Mouse (Mus musculus) midbrain, embryonic 12.5 days (tissue): ENCODE measurements around the gene Ppp2r5c. TPM values are rescaled to one million over a fixed set of nuclear protein-coding genes. Genes with fewer than 3 reads are reported as not detected.

Source experiments
- ATAC-seq: fragments of 200-750 bp; cut with Nextera tagmentation; 2 replicates; pipeline ENCODE4 v1.8.0; 2017; ENCODE audit warnings: low read depth, moderate TSS enrichment, moderate library complexity; ENCODE audit not compliant: low FRiP score
- H3K27ac ChIP-seq: fragments of 300-500 bp; sonication (generic); replicated peaks from 2 replicates; pipeline ENCODE4 v1.5.1; 2016; ENCODE audit warnings: mild to moderate bottlenecking
- H3K27me3 ChIP-seq: fragments of 300-500 bp; sonication (generic); 2 replicates; pipeline ENCODE4 v1.6.1; 2016; ENCODE audit warnings: mild to moderate bottlenecking
- H3K36me3 ChIP-seq: fragments of 300-500 bp; sonication (generic); 2 replicates; pipeline ENCODE4 v1.6.1; 2016
- H3K4me1 ChIP-seq: fragments of 300-500 bp; sonication (generic); 2 replicates; pipeline ENCODE4 v1.6.1; 2016
- H3K4me2 ChIP-seq: fragments of 300-500 bp; sonication (generic); replicated peaks from 2 replicates; pipeline ENCODE4 v1.6.1; 2016; ENCODE audit warnings: mild to moderate bottlenecking, moderate library complexity
- H3K4me3 ChIP-seq: fragments of 300-500 bp; sonication (generic); 2 replicates; pipeline ENCODE4 v1.5.1; 2016; ENCODE audit warnings: mild to moderate bottlenecking
- H3K9ac ChIP-seq: fragments of 300-500 bp; sonication (generic); replicated peaks from 2 replicates; pipeline ENCODE4 v1.6.1; 2016; ENCODE audit warnings: mild to moderate bottlenecking, moderate library complexity
- H3K9me3 ChIP-seq: fragments of 300-500 bp; sonication (generic); 2 replicates; pipeline ENCODE4 v1.6.1; 2016; ENCODE audit warnings: mild to moderate bottlenecking
- WGBS: fragments of 180-500 bp; shearing (Covaris S2); methylation state at CpG from one replicate; pipeline ENCODE4 v1.1.7; 2016; 5-methylcytosine and 5-hydroxymethylcytosine counted together
- polyA plus RNA-seq: library from polyadenylated mRNA; unstranded; fragments of >200 nt; fragmentation: Nextera tagmentation; extraction: Ambion mirVana; gene quantifications from 2 replicates; pipeline ENCODE4 v1.2.1, GENCODE M21; 2016

Gene Ppp2r5c
- polyA plus RNA-seq, 1 experiment from 2014 or later, result 161 TPM

DNA sequence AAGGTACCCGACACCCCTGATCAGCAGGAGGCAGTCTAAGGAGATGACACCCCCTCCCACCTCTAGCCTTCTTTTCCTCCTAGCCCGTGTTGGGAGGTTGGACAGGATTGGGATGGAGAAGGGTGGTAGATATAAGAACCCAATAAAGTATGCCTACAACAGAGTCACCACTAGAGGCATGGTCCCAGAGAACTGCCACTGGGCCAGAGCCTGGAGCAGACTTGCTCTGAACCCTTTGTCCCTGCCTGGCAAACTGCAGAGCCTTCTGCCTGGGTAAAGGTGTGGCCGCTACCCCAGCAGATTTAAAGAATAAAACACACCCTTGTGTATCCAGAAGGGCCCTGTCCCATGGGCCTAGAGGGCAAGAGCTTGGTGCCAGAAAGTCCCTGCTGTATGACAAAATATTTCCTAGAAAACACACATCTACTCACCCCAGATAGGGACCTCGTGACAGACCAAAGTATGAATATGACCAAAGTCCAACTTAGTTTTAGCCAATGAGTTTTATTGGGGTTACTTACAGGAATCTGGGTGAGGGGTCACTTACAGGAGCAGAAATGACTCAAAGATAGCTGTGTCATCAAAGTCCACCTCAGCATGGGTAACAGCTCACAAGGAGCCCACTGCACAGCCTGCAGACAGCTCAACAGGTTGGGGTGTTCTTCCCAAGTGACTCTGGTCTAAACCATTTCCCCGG is 22.8 kb upstream of the Ppp2r5c start:
- Histone ChIP-seq H3K27me3 (no peaks in the 10 kb centered on the region), H3K4me1 (no peaks in the 10 kb centered on the region), H3K4me2 (no peak overlapping the region), H3K27ac (no peak overlapping the region), H3K36me3 (no peaks in the 10 kb centered on the region), H3K9ac (no peak overlapping the region), H3K4me3 (no peak overlapping the region), H3K9me3 (no peaks in the 10 kb centered on the region)
- 82% methylated on average over 5 of the region's 5 CpGs for WGBS
- no peak for ATAC-seq

DNA sequence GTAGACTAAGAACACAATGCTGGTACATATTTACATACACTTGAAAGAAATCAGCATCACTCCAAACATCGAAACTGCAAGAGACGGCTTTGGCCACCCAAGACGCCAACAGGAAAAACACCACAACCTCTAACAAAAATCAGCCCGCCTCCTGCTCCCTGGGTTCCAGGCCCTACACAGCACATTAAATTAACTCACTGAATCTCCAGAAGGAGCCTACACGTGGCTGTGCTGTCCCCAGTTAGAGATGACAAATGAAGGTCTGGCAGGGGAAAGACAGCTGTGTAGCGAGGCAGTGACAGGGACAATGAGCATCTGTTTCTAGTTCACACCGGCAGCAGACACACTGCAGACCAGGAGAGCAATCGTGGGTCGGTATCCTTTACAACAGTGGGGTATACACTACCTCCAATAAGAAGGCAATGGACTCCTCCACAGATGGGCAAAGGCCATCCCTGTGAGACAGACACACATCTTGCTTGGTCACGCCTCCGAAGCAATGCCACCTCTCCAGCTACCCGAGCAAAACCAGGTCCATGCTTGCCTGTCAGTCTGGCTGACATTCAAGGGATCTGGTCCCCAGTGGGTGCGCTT is 20.4 kb upstream of the Ppp2r5c start:
- no peaks in the 10 kb centered on the region for H3K36me3 ChIP-seq

DNA sequence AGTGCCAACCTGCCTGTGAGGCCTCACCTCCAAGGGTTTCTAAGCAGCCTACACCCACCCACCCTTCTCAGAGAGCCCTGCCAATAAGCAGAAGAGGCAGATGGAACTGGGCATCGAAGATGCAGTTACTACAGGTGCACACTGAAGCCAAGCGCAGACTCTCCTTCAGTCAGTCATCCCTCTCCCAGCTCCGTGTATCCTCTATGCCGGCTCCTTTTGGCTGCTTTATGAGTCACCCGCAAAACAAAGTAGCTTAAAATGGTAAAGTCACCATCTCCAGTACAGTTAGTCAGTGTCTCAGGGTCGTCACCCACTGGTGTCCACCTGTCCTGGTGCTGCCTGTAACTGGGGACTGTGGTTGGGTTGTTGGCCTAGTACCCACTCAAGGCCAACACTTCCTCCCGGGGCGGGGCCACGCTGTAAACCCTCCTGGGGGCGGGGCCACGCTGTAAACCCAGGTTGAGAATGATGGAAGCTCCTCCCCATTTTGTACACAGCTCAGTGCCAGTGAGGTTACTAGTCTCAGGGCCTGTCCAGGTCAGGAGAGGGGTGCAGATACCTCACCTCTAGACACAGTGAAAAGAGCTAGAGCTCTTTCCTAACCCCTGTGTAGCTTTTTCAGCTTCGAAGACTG is 17.5 kb upstream of the Ppp2r5c start:
- Histone ChIP-seq H3K27me3 (peaks cover 6% of the 10 kb centered on the region; the same call in 1 of the 2 replicates), H3K9me3 (no peaks in the 10 kb centered on the region), H3K36me3 (no peaks in the 10 kb centered on the region), H3K4me2 (no peak overlapping the region), H3K4me1 (peaks cover 9% of the 10 kb centered on the region), H3K4me3 (no peak overlapping the region), H3K9ac (no peak overlapping the region), H3K27ac (peak overlapping the region; percentile 27)
- no peak for ATAC-seq
- 68% methylated on average over 12 of the region's 12 CpGs for WGBS

More for the DNA sequence above, 20.4 kb upstream of the Ppp2r5c start:
- no peak overlapping the region for H3K4me3 ChIP-seq
- no peak for ATAC-seq
- H3K4me2 ChIP-seq, result no peak overlapping the region
- H3K9me3 ChIP-seq, result no peaks in the 10 kb centered on the region
- H3K4me1 ChIP-seq, result peaks cover 9% of the 10 kb centered on the region
- H3K9ac ChIP-seq, result no peak overlapping the region
- no peaks in the 10 kb centered on the region for H3K27me3 ChIP-seq
- no peak overlapping the region for H3K27ac ChIP-seq
- WGBS, result 84% methylated on average over 13 of the region's 13 CpGs

DNA sequence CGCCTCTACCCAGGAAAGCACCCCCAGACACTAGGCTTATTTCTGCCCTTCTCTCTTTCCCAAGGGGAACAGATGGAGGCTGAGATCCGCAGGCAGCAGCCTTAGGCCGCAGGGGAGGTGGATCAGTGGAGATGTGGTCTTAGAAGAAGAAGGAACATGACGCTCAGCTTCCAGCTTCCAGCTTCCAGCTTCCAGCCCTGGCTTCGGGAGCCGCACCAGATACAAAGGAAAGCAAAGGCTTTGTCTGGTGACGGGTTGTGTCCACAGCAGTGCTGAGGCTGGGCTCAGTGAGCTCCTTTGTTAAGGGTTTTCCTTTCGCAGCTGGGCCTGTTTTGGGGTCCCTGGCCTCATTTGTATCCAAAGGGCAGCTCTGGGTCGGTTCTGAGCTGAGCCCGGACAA is 16.9 kb upstream of the Ppp2r5c start:
- H3K9ac ChIP-seq, result no peak overlapping the region
- 23% methylated on average over 10 of the region's 10 CpGs for WGBS
- no peak overlapping the region for H3K4me3 ChIP-seq
- H3K4me1 ChIP-seq, result peaks cover 9% of the 10 kb centered on the region
- no peak overlapping the region for H3K4me2 ChIP-seq
- peaks cover 6% of the 10 kb centered on the region; the same call in 1 of the 2 replicates for H3K27me3 ChIP-seq
- no peaks in the 10 kb centered on the region for H3K36me3 ChIP-seq
- ATAC-seq, result no peak; the same call in 1 of the 2 replicates
- H3K9me3 ChIP-seq, result no peaks in the 10 kb centered on the region
- H3K27ac ChIP-seq, result peak overlapping the region; percentile 27

DNA sequence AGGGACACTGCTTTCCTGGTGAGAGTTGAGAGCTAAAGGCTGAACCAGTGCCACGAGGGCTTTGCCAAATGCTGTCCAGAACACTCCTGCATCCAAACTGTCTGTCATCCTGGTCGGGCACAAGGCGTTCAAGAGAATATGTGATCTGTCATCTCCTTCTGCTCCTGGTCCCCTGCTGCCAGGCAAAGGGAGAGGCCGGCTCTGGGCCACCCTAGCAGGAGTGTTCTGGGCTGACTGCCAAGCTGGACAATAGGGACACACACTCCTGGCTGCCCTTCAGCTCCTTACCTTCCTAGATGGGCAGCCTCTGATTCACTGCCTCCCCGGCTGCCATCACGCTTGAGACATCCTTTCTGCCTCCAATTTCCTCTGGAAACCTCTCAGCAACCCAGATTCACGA is 15.1 kb upstream of the Ppp2r5c start:
- no peak overlapping the region for H3K9ac ChIP-seq
- 71% methylated on average over 7 of the region's 7 CpGs for WGBS
- peaks cover 6% of the 10 kb centered on the region; the same call in 1 of the 2 replicates for H3K27me3 ChIP-seq
- H3K4me1 ChIP-seq, result peaks cover 9% of the 10 kb centered on the region
- H3K36me3 ChIP-seq, result no peaks in the 10 kb centered on the region
- H3K9me3 ChIP-seq, result no peaks in the 10 kb centered on the region
- H3K4me2 ChIP-seq, result no peak overlapping the region
- H3K27ac ChIP-seq, result no peak overlapping the region
- H3K4me3 ChIP-seq, result no peak overlapping the region
- ATAC-seq, result no peak

DNA sequence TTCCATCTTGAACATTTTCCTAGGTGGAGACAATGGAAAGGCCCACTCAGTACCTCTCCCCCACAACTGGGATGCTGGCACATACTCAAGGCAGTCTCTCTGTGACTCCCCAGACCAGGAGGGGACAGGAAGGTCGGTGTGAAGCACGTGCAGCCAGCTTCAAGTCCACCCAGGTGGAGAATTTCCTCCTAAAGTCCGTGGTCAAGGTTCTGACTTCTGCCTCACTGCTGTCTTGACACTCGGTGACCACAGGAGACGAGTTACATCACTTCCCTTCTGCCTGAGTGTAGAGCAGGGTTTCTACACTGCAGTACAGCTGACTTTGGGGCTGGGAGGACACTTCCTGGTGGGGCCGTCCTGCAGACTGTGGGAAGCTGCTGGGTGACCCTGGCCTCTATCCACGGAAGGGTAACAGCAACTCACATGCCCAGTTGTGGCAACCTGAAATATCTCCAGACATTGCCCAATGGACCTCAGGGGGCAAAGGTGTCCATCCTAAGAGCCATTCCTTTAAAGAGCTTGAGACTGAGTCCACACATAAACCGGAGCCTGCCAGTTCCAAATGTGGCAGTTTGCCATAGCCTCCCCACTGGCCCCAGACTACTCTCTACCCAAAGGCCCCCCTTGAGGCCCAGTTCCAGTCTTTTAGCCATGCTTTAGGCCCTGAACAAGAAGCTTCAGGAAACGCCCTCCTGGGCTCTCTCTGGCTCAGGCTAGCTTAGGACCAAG is 10.1 kb upstream of the Ppp2r5c start:
- H3K36me3 ChIP-seq, result no peaks in the 10 kb centered on the region
- no peaks in the 10 kb centered on the region for H3K9me3 ChIP-seq
- H3K4me1 ChIP-seq, result no peaks in the 10 kb centered on the region
- H3K27me3 ChIP-seq, result peaks cover 6% of the 10 kb centered on the region; the same call in 1 of the 2 replicates
- no peak overlapping the region for H3K4me2 ChIP-seq
- H3K27ac ChIP-seq, result no peak overlapping the region
- no peak overlapping the region for H3K4me3 ChIP-seq
- H3K9ac ChIP-seq, result no peak overlapping the region
- WGBS, result 68% methylated on average over 9 of the region's 9 CpGs
- no peak for ATAC-seq

DNA sequence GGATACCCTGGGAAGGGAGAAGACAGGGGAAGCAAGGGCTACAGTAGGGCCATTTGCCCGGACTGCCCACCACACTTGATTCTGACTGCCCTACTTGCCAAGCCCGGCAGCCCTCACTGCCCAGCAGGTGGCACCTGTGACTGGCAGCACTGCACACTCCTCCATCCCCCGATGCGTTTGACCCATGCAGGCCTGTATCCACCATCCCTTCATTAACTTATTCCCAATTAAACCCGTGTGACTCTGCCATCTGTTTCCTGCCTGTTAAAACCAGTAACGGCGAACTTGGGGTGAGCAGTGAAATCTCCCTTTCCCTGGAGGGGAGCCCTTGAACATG is 9.6 kb upstream of the Ppp2r5c start:
- H3K36me3 ChIP-seq, result no peaks in the 10 kb centered on the region
- no peak for ATAC-seq
- H3K9ac ChIP-seq, result no peak overlapping the region
- no peak overlapping the region for H3K4me3 ChIP-seq
- H3K27me3 ChIP-seq, result 0 out of 2 replicates have a peak, but pooled peaks cover 4% of the 10 kb centered on the region
- no peak overlapping the region for H3K27ac ChIP-seq
- H3K4me2 ChIP-seq, result no peak overlapping the region
- no peaks in the 10 kb centered on the region for H3K9me3 ChIP-seq
- no peaks in the 10 kb centered on the region for H3K4me1 ChIP-seq
- WGBS, result 65% methylated on average over 7 of the region's 7 CpGs

DNA sequence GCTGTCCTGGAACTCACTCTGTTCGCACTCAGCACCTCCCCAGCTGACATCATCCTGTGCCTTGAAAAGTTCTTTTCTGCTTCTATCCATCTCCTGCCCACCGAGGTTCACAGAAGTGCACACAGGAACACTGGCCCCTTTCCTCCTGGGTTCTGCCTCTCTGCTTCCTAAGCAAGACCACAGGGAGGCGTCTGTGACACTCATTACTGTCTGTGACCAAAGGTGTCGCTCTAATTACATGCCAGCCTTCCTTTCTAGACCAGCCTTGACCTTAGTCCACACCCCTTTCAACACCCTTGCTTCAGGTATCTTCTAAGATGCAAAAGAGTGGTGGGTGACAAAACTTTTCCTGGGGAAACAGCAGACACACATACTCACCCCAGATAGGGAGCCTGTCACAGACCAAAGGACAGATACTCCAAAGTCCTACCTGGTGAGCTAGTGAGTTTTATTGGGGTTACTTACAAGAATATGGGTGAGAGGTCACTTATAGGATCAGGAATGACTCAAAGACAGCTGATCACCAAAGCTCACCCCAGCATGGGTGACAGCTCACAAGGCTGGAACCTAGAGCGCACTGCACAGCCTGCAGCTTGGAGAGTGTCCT is 8.4 kb upstream of the Ppp2r5c start:
- H3K4me1 ChIP-seq, result no peaks in the 10 kb centered on the region
- no peaks in the 10 kb centered on the region for H3K27me3 ChIP-seq
- H3K4me3 ChIP-seq, result no peak overlapping the region
- no peaks in the 10 kb centered on the region for H3K9me3 ChIP-seq
- no peaks in the 10 kb centered on the region for H3K36me3 ChIP-seq
- H3K9ac ChIP-seq, result no peak overlapping the region
- no peak overlapping the region for H3K27ac ChIP-seq
- no peak overlapping the region for H3K4me2 ChIP-seq
- ATAC-seq, result no peak
- WGBS, result 49% methylated on average over 5 of the region's 5 CpGs

DNA sequence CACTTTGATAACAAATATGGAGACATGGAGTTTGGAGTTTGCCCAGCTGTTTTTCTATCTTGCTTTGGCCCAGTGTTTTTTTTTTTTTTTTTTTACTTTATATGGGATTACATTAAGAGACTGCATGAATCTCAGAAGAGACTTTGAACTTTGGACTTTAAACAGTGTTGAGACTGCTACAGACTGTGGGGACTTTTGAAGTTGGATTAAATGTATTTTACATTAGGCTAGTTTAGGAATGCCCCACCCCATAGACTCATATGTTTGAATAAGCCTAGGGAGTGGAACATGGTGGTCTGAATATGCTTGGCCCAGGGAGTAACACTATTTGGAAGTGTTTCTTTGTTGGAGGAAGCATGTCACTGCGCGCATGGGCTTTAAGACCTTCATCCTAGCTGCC is 4.7 kb upstream of the Ppp2r5c start:
- no peak overlapping the region for H3K4me2 ChIP-seq
- ATAC-seq, result no peak

DNA sequence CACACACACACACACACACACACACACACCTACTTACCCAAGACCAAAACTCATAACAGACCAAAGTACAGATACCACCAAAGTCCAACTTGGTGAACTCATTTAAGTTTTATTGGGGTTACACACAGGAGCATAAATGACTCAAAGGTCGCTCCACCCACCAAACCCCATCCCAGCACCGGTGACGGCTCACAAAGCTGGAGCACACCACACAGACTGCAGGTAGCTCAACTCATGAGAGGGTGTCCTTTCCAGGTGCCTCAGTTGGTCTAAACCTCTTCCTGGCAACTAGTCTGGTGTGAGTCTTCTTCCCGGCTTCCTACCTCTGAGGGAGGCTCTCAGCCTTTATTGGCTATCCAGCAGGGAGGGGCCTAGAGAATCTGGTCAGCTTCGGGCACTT is 2.4 kb upstream of the Ppp2r5c start:
- Histone ChIP-seq H3K9ac (no peak overlapping the region), H3K4me3 (no peak overlapping the region), H3K9me3 (no peaks in the 10 kb centered on the region), H3K36me3 (peaks cover under 1% of the 10 kb centered on the region; the same call in 1 of the 2 replicates), H3K27ac (no peak overlapping the region), H3K4me2 (no peak overlapping the region), H3K4me1 (peaks cover 13% of the 10 kb centered on the region; the same call in 1 of the 2 replicates), H3K27me3 (0 out of 2 replicates have a peak, but pooled peaks cover 7% of the 10 kb centered on the region)
- ATAC-seq, result no peak
- WGBS, result 73% methylated on average over 5 of the region's 5 CpGs

More for the DNA sequence above, 4.7 kb upstream of the Ppp2r5c start:
- no peaks in the 10 kb centered on the region for H3K9me3 ChIP-seq
- no peak overlapping the region for H3K9ac ChIP-seq
- 93% methylated on average over 2 of the region's 2 CpGs for WGBS
- no peaks in the 10 kb centered on the region for H3K36me3 ChIP-seq
- 0 out of 2 replicates have a peak, but pooled peaks cover 7% of the 10 kb centered on the region for H3K27me3 ChIP-seq
- no peak overlapping the region for H3K27ac ChIP-seq
- H3K4me1 ChIP-seq, result peaks cover 5% of the 10 kb centered on the region; the same call in 1 of the 2 replicates
- no peak overlapping the region for H3K4me3 ChIP-seq

DNA sequence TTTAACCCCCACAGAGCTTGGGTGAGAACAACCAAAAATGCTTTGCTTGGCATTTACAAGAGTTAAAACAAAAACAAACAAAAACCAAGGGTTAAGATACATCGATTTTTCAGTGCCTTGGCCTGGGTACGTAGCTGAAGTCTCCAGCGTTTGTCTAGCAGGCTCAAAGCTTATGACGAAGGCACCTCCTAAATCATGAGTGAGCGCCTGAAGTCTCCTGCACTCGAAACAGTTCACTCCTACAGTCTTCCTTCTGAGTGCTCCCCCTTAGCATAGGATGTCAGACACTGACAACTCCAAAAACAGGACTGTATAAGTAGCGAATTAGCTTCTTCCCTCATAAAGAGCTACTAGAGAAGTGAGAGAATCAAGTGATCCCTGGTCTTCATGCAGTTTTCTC is 1.1 kb upstream of the Ppp2r5c start:
- Histone ChIP-seq H3K9ac (peak overlapping the region; percentile 50; the same call in 1 of the 2 replicates), H3K27me3 (0 out of 2 replicates have a peak, but pooled peaks cover 7% of the 10 kb centered on the region), H3K9me3 (no peaks in the 10 kb centered on the region), H3K4me2 (peak overlapping the region; percentile 71), H3K4me3 (peak overlapping the region; percentile 88), H3K27ac (0 out of 2 replicates have a peak overlapping the region, but pooled peaks have one; percentile 93), H3K4me1 (peaks cover 13% of the 10 kb centered on the region; the same call in 1 of the 2 replicates), H3K36me3 (peaks cover 7% of the 10 kb centered on the region; the same call in 1 of the 2 replicates)
- WGBS, result 44% methylated on average over 7 of the region's 7 CpGs
- no peak for ATAC-seq
